Mouse (Mus musculus) NIH3T3 (cell line): ENCODE results near the gene A730049H05Rik.

ENCODE experiments used
- DNase-seq: peaks from one replicate; pipeline ENCODE4 v3.0.0-alpha.2; 2012; ENCODE audit warnings: low read depth

The A730049H05Rik gene

DNA sequence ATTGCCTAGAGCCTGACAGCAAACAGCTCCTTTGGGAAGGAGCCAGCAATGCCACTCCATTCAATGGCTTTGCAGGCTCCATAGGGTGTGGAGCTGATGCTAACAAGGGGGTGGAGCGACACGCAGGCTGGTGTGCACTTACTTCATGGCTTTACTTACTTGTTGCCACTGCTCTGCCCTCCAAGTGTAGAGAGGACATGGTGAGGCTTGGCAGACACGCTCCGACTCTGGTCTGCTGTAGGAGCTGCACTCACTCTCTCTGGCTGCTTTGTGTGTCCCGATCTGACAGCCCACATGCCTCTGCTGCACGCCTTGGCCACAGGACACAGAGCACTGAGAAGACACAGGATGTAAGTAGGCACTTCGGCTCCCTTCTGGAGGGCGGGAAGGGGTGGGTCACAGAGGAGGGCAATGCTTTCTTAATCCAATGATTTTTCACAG lies at the start of gene A730049H05Rik:
Gene A730049H05Rik, plus strand, starts transcription at position 168 of the 441 bp plus-strand sequence.
- DNase-seq: no peak

DNA sequence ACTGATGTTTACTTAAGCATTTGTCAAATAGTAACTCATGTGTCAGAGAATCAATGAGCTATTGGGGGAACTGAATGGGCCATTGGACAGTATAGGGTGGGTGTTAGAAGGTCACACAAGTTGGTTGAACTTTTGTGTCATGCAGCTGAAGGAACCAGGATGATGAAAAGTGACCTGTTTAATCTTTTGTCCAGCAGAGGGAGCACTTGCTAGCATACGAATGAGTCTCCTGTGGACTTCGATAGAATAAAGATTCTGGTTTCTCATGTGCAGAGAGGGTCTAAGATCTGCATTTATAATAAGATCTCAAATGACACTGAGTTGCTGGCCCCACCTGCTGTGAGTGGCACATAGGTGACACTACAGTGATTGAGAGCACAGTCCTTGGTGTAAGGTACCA lies 39.9 kb upstream of the A730049H05Rik start:
- DNase-seq: peak; percentile 76

DNA sequence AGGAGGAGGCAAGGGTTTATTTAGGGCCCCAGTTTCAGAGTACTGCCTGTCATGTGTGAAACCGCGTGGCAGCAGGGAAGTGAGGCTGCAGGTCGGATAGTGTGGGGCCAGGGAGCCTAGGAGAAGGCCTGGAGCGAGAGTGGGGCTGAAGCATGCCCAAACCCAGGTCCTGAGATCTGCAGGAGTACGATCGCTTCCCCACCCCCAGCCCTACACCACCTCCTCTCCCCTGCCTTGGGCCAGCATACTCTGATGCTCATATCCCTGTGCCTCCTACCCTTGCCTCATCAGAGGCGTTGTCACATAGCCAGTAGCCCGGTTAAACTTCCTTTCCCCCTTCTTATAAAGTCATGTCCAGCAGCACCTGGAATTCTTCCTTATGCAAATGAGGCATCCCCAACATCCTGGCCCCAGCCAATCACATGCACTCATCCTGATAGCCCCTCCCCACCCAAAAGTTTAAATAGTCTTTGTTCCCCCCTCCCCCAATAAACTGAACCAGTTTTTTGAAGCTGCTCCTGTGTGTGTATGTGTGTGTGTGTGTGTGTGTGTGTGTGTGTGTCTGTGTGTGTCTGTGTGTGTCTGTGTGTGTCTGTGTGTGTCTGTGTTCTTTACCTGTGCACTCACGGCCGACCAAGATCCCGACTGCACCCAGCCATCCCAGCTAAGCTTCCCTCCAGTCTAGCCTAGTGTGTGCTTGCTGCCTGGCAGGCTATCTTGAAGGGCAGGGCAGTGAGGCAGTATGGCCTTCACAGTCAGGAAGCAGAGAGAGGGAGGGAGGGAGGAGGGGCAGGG lies 36.9 kb upstream of the A730049H05Rik start:
- no peak for DNase-seq

DNA sequence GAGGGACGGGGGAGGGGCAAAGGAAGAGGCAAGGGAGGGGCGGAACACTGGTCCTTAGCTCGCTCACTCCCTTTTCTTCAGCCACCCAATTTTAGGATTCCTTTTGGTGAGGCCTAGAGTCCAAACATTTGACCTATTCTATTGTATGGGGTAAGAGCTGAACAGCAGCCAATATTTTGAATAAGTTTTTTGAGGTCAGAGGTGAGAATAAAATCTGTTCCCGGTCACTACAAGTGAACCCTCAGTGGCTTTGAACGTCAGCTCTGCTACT lies 36.4 kb upstream of the A730049H05Rik start:
- DNase-seq: no peak

DNA sequence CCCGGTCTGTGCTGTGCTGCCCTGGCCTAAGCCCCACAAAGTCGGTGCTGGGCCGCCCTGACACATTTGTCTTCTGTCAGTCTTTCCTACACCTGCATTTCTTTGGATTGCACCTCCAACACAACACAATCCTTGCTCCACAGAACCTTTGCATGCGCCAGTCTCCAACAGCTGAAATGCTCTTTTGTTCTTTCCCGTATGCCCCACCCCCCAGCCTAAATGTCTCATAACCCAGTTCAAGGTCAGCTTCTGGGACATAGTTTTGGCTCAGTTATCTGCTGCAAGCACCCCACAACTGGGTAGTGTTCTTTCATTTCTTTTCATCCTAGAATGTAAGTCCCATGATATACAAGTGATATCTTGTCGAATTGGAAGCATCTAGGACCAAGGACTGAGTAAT lies 34.8 kb upstream of the A730049H05Rik start:
- DNase-seq: no peak

DNA sequence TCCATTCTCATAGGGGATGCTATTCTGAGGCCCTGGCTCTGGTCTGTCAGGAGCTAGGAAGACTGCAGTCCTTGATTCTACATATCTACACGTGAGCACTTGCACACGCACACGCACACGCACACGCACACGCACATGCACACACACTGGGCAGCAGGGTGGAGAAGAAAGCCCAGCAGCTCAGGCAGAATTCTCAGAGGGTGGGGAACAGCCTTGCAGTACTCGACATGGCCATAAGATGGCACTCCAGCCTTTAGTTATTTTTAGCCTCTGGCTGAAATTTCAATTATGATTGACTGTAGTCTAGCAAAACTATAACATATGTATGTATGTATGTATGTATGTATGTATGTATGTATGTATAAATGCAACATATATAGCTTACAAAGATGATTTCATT lies 31.5 kb upstream of the A730049H05Rik start:
- DNase-seq: peak; percentile 83

DNA sequence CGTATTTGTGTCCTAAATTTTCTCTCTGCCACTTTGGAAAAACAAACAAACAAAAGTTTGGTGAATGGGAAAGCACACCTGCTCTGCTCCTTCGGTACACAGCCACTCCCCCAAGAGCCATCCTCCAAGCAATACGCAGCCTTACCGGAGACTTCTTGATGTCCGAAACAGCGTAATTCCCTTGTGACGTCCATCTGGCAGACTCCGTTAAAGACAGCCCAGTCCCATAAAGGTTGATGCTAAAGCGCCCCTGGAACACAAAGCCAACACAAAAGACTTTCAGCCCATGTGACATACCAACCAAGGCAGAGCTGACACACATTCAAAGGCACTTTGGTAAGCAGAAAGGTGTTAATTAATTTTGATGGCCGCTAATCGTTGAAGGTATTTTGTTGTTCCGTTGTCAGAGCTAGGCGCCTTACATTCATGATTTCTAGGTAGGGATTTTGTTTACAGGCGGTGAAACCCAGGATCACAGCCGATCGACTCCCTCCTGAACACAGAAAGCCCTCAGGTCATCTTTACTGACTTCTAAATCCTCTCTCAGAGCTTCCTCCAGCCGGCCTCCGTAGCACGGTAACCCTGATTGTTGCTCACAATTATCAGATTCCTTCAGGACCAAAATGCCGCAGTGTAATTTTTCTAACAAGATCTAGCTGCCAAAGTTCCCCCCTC lies 29.4 kb upstream of the A730049H05Rik start:
- no peak for DNase-seq

DNA sequence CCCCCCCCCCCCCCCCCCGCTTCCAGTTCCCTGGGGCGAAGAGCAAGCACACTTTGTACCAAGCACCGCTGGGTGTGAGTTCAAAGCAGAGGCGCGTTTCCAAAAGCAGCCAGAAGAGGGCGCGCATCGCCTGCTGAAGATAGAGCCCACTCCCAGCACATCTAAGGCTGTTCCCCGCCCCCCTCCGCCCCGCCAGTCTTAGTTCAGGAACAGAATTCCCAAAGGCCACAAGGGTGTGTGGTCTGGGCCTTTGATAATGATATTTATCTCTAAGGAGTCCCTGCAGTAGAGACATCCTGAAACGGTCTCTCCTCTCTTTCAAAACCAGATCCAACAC lies 28.9 kb upstream of the A730049H05Rik start:
- DNase-seq: peak; percentile 87

DNA sequence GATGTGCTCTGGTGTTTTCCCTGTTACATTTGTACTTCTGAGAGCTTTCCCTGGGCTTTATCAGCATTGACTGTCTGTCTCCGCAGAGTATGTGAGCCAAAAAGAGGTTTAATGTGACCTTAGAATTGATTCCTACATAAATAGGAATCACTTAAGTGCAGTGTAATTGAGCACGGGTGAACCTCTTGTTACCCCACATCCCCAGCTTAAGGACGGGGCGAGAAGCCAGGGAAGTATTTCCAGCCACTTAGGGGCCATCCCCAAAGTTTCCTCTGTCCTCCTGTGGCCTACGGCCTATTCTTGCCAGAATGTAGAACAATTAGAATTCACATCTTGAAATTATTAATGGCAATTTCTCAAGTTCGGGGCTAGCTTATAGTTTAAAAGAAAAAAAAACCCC lies 22.5 kb upstream of the A730049H05Rik start:
- DNase-seq: no peak

DNA sequence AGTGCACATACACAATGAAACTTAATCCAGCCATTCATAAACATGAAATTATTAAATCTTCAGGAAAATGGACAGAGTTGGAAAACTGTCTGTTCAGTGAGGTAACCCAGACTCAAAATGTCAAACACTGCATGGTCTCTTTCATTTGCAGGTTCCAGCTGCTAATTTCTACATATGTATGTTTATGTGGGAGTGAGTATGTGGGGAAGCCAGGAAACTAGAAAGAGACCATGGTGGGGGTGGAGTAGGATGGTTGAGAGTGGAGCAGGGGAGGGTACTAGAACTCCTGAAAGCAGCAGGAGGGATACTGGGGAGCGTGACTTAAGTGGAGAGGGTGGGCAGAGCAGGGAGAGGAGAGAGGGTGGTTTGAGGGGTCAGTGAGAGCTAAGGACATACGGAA lies 14.8 kb upstream of the A730049H05Rik start:
- no peak for DNase-seq

DNA sequence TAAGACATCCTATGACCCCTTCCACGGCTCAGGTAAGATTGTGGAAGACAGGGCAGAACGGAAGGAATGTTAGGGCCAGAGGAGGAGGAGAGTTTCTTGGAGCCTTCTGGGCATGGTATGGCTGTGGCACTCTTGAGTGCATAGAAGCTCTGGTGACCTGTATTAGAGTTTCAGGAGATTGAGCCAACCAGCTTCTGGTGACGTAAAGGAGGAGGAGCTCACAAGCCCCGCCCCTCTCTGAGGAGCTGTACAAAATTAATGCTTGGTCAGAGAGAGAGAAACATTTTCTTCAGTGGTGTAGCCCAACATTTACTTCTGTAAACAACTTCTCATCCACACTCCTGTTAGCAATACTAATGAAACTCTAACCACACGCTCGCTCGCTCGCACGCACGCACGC lies 13.9 kb upstream of the A730049H05Rik start:
- DNase-seq: no peak

DNA sequence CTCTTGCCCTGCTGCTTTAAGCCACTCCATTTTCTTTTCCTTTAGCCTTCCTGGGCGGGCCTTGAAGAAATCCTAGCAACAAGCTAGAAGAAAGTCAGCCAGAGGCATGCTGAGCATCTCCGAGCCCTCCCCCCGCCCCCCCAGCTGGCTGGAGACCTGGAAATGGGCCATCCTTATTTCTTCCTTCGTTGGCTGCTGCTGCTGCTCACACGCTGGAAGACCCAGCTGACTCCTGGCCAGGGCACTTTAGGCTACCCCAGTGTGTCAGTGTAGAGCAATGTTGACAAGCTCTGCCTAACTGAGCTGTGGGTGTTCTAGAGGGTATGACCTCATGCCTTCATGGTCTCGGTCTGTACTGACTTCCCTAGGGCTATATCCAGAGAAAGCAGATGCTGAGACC lies 13.1 kb upstream of the A730049H05Rik start:
- DNase-seq: peak; percentile 48

DNA sequence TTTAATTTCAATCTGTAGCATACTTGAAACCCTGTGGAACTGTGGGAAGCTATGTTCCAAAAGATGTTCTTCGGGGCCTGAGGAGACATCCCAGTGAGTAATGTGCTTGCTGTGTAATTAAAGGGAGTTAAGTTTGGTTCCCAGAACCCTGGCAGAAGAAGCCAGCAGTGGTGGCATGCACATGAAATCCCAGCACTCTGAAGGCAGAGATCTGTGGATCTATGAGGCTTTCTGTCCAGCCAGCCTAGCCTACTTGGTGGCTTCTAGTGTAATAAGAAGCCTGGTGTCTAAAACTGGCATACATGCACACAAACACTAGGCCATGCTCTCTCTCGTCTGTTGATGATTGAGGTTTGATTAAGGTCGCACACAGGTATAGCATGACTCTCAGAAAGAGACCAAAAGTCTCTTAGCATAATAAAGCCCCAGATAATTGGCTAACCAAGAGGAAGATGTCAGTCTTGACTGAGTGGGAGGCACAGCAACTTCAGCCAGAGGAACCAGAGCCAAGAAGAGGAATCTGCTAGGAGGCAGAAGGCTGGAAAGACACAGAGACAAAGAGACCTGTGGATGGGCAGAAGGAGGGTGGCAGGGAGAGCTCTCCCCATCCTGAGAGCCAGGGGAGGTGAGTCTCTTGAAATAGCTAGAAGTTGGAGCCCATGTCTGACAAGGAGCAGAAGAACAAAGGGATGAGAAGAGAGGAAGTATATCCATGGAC lies 11.9 kb upstream of the A730049H05Rik start:
- no peak for DNase-seq

DNA sequence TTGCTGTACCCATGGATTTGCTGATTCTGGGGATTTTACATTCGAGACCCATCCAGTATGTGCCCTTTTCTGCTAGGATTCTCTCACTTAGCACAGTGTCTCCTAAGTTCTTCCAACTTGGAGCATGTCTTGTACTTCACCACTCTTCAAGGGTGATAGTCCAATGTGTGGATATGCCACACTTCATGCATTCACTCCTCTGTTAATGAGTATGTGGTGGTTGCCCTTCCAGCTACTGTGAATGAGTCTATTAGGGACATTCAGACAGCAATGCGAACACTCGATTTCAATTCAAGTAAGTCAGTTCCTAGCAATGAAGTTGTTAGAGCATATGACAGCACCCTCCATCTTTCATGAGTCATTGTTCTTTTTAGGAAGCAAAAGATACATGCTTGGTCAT lies 6.5 kb upstream of the A730049H05Rik start:
- no peak for DNase-seq

DNA sequence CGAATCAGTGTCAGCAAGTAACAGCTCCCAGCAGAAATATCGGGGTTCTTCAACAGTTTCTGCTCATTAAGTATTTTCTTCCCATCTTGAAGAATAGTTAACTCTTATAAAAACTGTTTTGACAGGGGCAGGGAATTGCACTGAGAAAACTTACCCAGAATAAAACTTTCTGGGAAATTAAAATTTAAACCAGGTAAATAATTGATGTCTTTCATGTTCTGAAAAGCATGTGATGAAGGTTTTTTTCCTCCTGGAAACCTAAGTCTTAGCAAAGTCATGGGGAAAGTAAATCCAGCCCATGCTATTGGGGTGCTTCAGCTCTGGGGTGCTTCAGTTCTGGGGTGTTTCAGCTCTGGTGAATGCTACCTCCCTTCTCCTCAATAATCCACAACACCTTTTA lies 5.7 kb upstream of the A730049H05Rik start:
- no peak for DNase-seq

DNA sequence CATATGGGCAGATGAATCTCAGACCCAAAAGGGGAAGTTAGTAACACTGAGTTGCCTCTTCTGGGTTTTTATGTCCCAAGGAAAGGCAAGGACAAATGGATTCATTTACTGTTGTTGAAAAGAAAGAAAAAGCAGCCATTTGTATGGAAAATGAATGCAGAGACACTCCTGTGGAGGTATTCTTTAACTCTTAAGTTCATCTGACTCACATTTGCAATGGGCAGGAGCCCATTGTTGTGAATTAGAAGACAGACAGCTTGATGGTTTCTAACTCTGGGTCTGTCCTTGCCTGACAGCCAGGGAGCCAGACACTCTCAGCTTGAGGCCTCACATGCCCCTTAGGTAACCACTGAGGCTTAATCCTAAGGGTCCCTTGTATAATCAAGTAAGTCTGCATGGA lies 4.7 kb upstream of the A730049H05Rik start:
- DNase-seq: no peak

DNA sequence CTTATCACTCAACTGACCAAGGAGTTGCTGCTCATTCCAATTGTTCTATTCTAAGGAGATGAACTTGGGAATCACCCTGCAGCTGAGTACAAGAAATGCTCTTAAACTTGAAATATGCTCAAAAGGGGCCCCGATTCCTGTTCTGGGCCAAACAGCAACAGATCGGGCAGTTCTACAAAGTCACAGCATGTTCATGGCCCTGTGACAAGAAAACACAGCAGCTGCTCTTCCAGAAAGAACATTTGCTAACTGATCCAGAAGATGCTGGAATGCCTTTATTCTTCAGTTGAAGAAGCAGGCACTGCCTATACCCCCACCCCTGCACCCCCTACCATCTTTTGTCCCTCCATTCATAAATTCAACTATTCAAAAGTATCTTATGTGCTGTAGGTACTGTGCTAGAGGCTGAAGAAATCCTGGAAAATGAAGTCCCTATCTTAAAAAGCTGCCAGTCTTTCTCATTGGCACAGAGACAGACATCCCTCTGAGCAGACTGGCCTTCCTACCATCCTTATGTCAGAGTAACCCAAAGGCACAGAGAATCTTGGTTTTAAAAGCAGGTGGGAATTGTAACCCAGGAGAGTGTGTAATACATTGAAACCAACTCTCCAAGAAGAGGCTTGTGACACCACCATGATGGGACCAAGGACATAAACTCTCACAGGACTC lies 3.4 kb upstream of the A730049H05Rik start:
- DNase-seq: no peak

DNA sequence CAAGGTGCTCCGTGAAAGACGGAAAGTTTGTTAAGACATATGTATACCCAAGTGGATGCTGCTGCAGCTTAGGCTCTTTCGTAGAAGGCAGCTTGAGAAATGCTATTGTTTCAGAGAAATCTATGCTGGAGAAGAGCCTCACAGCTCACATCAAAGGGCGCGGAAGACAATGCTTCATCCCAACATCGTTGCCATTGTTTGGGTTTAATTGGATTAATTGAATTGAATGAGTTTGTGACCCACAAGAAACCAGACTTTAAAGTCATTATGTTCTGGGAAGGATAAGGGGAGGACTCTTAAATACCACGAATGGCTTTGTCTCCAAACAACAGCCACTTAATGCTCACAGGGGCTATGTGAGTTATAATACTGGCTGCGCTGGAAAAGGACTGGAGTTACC lies 1.4 kb downstream of the A730049H05Rik start:
- DNase-seq: no peak

DNA sequence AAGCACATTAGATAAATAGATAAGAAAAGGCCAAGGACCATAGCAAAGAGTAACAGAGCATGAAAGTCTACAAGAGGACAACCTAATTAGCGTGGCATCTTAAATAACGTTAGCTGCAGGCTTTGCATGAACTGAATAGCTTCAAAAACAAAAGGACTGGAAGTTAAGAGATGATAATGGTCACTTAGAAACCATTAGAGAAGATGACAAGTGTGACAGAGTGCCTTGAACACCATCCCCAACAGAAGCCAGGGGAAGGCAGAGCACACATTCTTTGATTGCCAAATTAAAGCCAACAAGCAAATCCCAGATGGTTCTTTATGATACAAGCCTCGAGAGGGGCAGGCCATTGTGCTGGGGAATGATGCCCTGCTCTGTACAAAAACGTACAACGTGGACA lies 5.3 kb downstream of the A730049H05Rik start:
- DNase-seq: no peak

DNA sequence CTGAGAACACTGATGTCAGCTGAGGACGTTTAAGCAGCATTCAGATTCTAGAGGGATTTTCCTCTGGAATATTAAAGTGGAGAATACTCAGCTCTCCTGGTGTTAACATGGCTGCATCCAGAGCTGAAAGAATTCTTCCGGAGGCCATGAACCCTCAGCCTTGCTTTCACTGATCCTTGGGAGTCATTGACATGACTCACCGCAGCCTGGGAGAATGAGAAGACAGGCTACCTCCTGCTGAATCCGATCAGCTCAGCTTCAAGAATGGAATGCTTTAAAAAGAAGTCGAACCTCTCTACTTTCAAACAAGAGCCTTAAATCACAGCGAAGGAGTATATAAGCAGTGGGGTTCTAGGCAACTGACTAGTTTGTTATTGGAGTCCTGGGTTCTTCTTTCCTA lies 5.7 kb downstream of the A730049H05Rik start:
- DNase-seq: peak; percentile 40

DNA sequence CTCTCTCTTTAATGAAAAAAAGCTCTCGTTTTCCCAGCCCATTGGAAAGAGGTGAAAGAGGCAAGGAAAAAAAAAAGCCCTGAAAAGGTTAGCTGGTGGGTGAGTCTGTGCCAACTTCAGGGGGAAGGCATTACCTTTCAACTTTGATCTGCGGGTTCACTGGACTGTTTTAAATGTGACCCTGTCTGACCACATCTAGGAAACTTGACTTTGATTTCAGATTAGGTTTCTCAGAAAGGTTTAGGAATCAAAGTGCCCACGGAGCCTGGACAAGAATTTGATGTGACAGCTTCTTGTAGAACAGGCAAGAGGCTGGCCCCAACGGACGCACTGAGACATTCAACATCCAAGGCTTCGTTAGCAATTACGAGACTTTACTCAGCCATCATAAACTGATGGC lies 7.7 kb downstream of the A730049H05Rik start:
- DNase-seq: no peak

DNA sequence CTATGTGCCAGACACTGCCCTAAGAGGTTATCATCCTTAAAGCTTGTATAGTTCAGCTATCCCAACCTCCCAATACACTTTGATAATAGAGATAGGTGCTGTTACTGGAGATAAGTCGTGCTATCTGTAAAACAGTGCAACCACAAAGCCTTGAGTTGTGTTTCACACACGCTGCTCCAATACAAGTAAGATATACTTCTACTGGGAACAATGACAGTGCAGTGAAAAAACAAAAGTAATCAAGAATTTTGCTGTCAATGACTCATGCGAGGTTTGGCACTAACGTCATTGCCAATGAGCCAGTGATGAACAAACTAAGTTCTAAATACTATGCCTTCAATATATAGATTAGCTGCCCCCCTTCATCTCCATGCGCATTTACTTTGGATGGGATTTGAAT lies 10.3 kb downstream of the A730049H05Rik start:
- no peak for DNase-seq

DNA sequence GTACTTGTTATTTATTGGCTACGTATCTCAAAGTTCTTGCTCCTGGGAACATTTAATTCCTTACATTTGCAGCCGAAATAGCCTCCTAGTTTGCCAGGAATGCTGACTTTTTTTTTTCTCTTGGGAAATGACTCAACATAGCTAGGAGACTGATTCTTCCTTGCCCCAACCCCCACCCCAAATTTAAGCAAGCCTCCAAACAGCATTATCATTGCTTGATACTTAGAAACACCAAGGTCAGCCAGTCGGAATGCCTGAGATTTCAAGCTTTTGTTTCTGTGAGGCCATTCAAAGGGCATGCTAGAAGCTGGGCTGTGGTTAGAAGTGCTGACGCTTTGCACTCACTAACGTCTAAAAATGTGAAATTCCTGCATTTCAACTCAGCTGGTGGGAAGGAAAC lies 11.1 kb downstream of the A730049H05Rik start:
- DNase-seq: peak; percentile 85
